Mouse (Mus musculus): ENCODE results near the gene Gbp8.

DNA sequence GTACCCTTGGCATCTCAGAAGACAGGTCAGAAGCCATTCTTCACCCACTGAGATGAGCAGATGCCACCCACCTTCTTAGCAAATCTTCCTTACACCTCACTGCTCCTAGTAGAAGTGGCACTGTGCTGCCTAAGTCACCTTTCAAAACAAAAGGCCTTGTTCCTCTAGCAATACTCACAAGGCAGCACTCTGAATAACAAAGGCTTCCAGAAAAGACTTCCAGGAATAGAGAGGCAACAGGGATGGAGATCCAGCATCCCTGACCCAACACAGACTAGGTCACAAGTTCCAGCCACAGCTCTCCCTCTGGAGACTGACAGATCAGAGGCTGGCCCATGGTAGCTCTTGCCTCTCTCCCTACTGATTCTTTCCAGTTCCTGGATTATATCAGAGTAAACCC, 42.1 kb upstream of the Gbp8 start:
- TF ChIP-seq USF1 (IDR thresholded peaks at IDR 0.05; ENCODE audit: low read depth) (no peak), CTCF (IDR thresholded peaks at IDR 0.05; ENCODE audit: control insufficient read depth, insufficient read depth, insufficient read length) (no peak), FOSL1 (IDR thresholded peaks at IDR 0.05; ENCODE audit: insufficient read depth, low read length, poor library complexity, severe bottlenecking) (no peak), MAX (IDR thresholded peaks at IDR 0.05) (no peak), MYOD1 (IDR thresholded peaks at IDR 0.05; ENCODE audit: control insufficient read depth, insufficient read length, low read depth) (no peak), CEBPB (IDR thresholded peaks at IDR 0.05; ENCODE audit: low read depth) (no peak)
